Mouse (Mus musculus) adrenal gland, adult 2 months (tissue): Measurements from ENCODE around the gene Mup9. TPM values are rescaled to one million over a fixed set of nuclear protein-coding genes. Genes with fewer than 3 reads are reported as not detected.
"Not testable (repeated sequence)": the region's sequence is repeated elsewhere in the genome, so short reads cannot be mapped to it uniquely, and the experiment has no call there.

Experiments
- DNase-seq: peaks from one replicate; pipeline ENCODE4 v3.0.0; 2021
- long read RNA-seq: library from polyadenylated mRNA; stranded (forward); transcript quantifications from one replicate; pipeline ENCODE4 v2.0.0, GENCODE M21; 2021
- polyA plus RNA-seq: library from polyadenylated mRNA; depleted of rRNA; stranded (reverse); fragments of >200 nt; gene quantifications from 2 replicates; pipeline ENCODE4 v1.2.3, GENCODE M21; 2012; rRNA removed
- total RNA-seq, 2 experiments: library from RNA; stranded (reverse); gene quantifications; 2 replicates each; pipeline ENCODE4 v1.2.3; 2021

Gene Mup9
- total RNA-seq = 1 to 10 TPM in 1 of 2 experiments, not detected in 1; 1.2 TPM
- not detected in 2 replicates for polyA plus RNA-seq
- long read RNA-seq = 0 reads

DNA sequence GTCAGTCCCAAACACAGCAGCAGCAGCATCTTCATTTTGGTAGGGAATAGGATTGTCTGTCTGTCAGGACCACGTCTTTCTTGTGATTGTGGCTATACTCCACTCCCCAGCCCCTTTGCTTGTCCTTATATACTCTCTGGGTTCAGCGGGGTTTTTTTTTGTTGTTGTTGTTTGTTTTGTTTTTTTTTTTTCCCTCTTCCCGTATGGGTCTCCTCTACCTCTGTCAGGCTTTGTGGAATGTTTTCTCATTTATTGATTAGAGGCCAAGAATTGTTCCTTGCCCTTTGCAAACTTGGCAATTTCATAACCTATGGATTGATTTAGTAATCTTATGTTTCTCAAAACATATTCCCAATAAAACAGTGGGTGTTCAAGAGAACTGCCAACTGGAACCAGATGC, at the start of gene Mup9:
TSS of gene Mup9 (minus strand) at position 101 of the 400 bp plus-strand sequence.
- not testable (repeated sequence) for DNase-seq

Other genes with a start within 250 kb of the Mup9 start
- gene Mup8, start 199.4 kb downstream of the Mup9 start, total RNA-seq = not detected
- not detected in 2 replicates for gene Mup8, start 199.4 kb downstream of the Mup9 start, polyA plus RNA-seq
- under 1 TPM in 1 of 2 experiments, not detected in 1; 0.98 TPM for gene Mup1, start 80.0 kb upstream of the Mup9 start, total RNA-seq
- gene Mup1, start 80.0 kb upstream of the Mup9 start, polyA plus RNA-seq = not detected in 2 replicates
- gene Mup10, start 160.2 kb upstream of the Mup9 start, total RNA-seq = 1 to 10 TPM in 1 of 2 experiments, not detected in 1; 1.9 TPM
- not detected in 2 replicates for gene Mup10, start 160.2 kb upstream of the Mup9 start, polyA plus RNA-seq
- 1 to 10 TPM; 2.3 to 3.9 TPM for gene Mup11, start 240.5 kb upstream of the Mup9 start, total RNA-seq
- not detected in 2 replicates for gene Mup11, start 240.5 kb upstream of the Mup9 start, polyA plus RNA-seq